Mouse (Mus musculus): ENCODE data around the gene Nf2. TPM values are rescaled to one million over a fixed set of nuclear protein-coding genes. Genes with fewer than 3 reads are reported as not detected.

Nf2 gene
- 10 to 100 TPM; 80.0 to 80.1 TPM for total RNA-seq (2021)

GRCm38 (mm10) chr11:4849258-4849943 lies at the start of gene Nf2:
Gene Nf2 (minus strand): TSS chr11:4849536.
- peak; percentile 93 to 95 for DNase-seq
- intact Hi-C loops (cut with DNase I): no loop called here

DNA sequence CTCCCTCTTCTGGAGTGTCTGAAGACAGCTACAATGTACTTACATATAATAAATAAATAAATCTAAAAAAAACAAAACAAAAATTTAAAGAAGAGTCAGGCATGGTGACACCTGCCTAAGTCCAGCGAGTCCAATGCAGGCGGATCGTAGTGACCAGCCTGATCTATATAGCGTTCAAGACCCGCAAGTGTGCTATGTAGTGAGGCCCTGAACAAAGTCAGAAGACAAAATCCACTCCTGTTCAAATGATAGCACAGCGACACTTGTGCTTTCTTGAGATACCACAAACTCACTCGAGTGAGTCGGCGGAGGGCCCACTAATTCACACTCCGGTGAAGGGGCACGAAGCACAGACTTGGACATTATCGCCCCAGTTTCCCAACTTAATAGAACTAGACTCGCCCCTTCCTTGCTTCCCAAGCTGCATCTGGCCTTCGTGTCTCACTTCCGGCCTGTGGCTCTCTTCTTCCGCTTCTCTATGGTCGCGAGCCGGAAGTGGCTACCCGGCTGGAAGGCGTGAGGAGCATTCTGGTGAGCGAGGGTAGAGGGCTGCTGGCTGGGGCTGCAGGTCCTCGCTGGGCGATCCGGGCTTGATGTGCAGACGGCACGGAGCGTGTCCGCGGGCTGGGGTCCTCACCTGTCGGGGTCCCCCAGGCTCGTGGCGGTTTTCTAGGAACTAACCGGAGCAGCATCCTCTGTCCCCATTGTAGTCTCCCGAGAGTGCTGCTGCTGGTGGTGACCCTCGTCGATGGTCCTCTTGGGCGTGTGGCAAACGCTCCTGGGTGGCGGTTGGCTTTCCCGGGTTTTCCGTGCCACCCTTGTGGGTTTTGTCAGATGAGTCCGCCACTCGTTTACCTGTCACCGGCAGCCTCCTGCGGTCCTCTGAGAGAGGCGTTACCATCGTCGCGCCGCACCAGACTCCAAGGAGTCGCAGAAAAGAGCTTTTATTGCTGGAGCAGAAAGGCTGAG lies 45.8 kb upstream of the Nf2 start, which contains the start of gene Thoc5:
Thoc5 (plus strand) TSS at position 473 of the 969 bp plus-strand sequence.
- peak; percentile 80 to 81 for DNase-seq
- intact Hi-C loops (cut with DNase I): no loop called here

DNA sequence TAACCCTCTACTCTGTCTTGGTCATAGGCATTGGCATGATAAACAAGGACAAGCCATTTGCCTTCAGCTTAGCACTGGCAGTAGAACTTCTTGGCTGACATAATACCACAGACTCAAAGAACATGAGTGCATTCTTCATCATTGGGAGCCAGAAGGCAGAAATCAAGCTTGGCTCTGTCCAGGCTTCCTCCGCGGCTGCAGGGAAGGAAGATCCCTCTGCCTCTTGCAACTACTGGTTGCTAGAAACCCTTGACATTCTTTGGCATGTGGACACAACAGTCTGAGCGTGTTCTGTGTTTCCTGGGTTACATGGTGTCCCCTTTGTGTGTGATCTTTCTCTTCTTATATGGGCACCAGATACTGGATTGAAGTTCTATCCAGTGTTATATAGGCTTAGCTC lies 37.7 kb upstream of the Nf2 start:
- no peak for DNase-seq
- intact Hi-C loops (cut with DNase I): no loop called here

- DNase-seq: peak; percentile 17 to 43
- intact Hi-C loops (cut with DNase I): no loop called here
Measured at GRCm38 (mm10) chr11:4885385-4885903, 36.1 kb upstream of the Nf2 start.

- DNase-seq: peak in 1 of 2 experiments; percentile 3
- intact Hi-C loops (cut with DNase I): no loop called here
Measured at GRCm38 (mm10) chr11:4882892-4883627, 33.7 kb upstream of the Nf2 start.

- intact Hi-C loops (cut with DNase I): no loop called here
- no peak for DNase-seq
Measured at GRCm38 (mm10) chr11:4881087-4881486, 31.8 kb upstream of the Nf2 start.

DNA sequence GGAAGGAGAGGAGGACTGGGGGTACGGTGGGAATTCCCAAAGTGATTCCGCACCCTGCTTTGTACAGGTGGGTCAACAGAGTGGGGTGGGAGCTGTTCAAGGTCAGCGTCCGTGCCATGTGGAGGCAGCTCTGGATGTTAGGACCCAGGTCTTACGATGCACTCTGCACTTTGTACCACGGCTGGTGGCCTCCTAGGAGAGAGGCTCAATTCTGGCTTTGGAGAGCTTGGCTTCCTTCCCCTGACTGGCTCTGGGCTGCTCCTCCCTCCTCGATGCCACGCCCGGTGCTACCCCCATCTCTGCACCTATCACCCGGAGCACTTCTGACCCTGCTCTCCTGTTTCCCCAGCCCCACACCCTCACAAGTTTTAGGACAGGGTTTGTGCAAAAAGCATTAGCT lies 25.2 kb upstream of the Nf2 start:
- no peak for DNase-seq
- intact Hi-C loops (cut with DNase I): no loop called here

- intact Hi-C loops (cut with DNase I): no loop called here
- DNase-seq: peak; percentile 47 to 64
Measured at GRCm38 (mm10) chr11:4873755-4874475, 24.6 kb upstream of the Nf2 start, which contains the start of gene Nipsnap1. Gene Nipsnap1 (plus strand): TSS chr11:4873951.

DNA sequence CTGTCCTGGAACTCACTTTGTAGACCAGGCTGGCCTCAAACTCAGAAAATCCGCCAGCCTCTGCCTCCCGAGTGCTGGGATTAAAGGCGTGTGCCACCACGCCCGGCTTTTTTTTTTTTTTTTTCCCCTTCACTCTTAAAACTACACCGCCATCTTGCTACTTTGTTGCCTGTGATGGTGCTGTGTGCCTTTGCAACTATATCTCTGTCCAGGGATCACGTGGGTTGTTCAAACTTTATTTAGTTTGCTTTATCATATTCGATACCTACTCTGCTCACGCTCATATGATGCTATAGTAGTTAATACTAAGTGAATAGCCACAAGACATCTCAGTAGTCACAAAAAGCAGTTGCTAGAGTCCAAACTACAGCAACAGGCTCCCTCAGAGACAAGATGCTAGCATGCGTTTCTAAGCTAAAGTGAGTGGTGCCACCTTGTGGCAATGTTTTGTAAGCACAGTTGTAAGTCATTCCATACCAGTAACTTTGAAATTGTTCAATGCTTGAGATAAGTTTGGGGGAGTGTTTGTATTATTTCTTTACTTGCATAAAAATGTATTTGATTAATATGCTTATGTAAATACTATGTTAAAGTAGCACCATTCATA lies 16.4 kb upstream of the Nf2 start:
- peak; percentile 63 to 71 for DNase-seq
- intact Hi-C loops (cut with DNase I): loop anchor here (2.0 to 5.0 kb wide), 3 partner anchors 23 to 753 kb away; no protein-coding TSS in a partner anchor

DNA sequence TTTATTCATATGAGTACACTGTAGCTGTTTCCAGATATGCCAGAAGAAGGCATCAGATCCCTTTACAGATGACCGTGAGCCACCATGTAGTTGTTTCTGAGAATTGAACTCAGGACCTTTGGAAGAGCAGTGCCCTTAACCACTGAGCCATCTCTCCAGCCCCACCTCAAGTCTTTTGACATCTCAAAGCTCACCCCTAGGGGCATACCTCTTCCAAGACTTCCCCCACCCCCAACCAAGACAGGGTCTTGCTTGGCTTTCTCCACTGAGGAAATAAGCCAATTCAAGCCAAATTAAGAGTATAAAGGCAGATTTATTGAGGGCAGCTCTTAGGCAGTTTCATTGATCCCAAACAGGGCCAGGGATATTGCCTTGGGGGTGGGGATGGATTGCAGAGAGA lies 13.4 kb upstream of the Nf2 start:
- intact Hi-C loops (cut with DNase I): no loop called here
- no peak for DNase-seq

GRCm38 (mm10) chr11:4861816-4862604 lies 12.7 kb upstream of the Nf2 start:
- no peak for DNase-seq
- intact Hi-C loops (cut with DNase I): no loop called here

GRCm38 (mm10) chr11:4860986-4861385 lies 11.7 kb upstream of the Nf2 start:
- intact Hi-C loops (cut with DNase I): no loop called here
- no peak for DNase-seq

GRCm38 (mm10) chr11:4858416-4858815 lies 9.1 kb upstream of the Nf2 start:
- DNase-seq: no peak
- intact Hi-C loops (cut with DNase I): no loop called here

- intact Hi-C loops (cut with DNase I): no loop called here
- DNase-seq: no peak
Measured at GRCm38 (mm10) chr11:4854181-4854580, 4.8 kb upstream of the Nf2 start.

DNA sequence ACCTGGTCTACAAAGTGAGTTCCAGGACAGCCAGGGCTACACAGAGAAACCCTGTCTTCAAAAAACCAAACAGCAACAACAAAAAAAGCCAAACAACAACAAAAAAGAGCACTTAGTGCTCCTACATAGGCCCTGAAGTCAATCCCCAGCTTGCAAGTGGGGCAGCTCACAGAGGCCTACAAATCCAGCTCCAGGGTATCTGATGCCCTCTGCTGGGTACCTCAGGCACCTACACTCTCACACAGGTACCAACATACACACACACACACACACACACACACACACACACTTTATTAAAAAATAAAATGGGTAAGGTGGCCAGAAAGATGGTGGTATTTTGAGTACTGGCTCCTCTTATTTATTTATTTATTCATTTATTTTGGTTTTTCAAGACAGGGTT lies 3.7 kb upstream of the Nf2 start:
- intact Hi-C loops (cut with DNase I): no loop called here
- no peak for DNase-seq

DNA sequence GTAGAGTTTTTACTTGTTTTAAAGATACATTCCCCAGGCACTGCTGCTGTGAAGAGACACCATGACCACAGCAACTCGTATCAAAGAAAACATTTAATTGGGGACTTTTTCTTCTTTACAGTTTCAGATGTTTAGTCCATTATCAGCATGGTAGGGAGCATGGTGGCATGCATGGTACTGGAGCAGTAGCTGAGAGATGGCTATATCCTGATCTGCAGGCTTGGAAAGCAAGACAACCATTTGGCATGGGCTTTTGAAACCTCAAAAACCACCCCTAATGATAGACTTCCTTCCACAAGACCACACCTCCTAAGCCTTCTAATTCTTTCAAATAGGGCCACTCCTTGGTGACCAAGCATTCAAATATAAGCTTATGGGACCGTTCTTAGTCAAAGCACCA lies 1.1 kb upstream of the Nf2 start:
- no peak for DNase-seq
- intact Hi-C loops (cut with DNase I): no loop called here

DNA sequence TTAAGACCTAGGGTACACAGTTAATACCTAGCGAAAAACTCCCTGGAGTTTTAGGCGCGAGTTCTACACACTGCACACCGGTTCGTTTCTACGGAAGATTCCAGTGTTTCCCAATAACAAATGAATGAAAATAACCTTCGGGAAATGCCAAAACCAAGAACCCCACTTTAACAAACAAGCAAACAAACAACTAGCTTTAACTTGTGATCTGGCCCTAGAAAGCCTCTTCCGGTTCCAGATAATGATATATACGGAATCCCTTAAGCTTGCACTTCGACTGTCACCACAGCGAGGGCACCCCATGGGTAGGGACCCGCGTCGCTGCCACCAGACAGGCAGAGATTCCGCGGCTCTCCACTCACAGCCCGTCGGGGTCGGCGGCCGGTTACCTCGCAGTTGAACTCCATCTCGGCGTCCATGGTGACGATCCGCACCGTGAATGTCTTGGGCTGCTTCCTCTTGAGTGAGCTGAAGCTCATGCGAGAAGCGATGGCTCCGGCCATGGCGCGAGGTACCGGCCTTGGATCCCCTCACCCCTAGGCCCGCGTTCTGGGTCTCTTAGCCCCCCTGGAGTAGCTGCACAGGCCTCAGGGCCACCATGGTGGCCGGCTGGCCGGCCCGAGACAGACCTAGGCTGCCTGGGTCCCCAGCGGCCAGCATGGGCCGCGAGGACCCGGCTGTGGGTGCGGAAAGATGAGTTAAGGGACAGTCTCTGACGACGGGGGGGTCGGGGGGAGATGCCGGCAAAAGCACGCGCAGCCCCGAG lies 670 bp downstream of the Nf2 start:
- DNase-seq: peak; percentile 41 to 54
- intact Hi-C loops (cut with DNase I): no loop called here

DNA sequence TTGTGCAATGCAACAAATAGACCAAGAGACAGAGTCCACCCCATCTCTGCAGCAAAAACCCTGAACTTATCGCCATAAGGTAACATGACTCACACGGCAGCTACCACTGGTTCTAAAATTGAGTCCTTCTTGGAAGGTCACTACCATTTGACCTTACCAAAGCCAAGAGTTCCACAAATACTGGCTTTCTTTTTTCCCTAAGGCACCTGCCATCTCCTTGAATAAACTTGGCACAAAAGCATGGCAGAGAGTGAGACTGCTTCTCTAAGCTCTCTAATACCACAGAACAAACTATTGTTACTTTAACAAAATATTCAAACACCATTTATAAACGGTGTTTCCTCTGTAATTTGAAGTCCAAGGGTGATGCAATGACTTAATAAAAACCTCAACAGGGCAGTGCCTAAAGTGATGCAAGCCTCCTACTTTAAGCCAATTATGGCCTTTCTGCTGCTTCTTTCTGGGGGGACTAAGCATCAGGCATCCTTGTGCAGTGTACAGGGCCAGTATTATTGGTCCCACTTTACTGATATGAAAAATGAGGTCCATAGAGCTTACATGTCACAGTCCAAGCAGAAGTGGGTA lies 8.3 kb downstream of the Nf2 start:
- no peak for DNase-seq
- intact Hi-C loops (cut with DNase I): no loop called here

Data from heart, postnatal 36 days (tissue).